Mouse (Mus musculus) midbrain, postnatal 0 days (tissue): Measurements from ENCODE around the gene Gm3336. TPM values are rescaled to one million over a fixed set of nuclear protein-coding genes. Genes with fewer than 3 reads are reported as not detected.

Source experiments
- ATAC-seq: fragments of 200-750 bp; cut with Nextera tagmentation; 2 replicates; pipeline ENCODE4 v1.8.0; 2017; ENCODE audit warnings: moderate number of reproducible peaks, mild to moderate bottlenecking, moderate TSS enrichment, moderate library complexity; ENCODE audit not compliant: low FRiP score
- DNase-seq: peaks from one replicate; pipeline ENCODE4 v3.0.0-alpha.2; 2015; ENCODE audit warnings: low spot score
- H3K27ac ChIP-seq: fragments of 300-500 bp; sonication (generic); 2 replicates; pipeline ENCODE4 v1.5.1; 2014; ENCODE audit warnings: low read depth, mild to moderate bottlenecking, low read length, mixed read lengths
- H3K27me3 ChIP-seq: fragments of 300-500 bp; sonication (generic); 2 replicates; pipeline ENCODE4 v1.6.1; 2014; ENCODE audit warnings: low read length, control low read depth, mixed read lengths; ENCODE audit not compliant: insufficient read depth
- H3K36me3 ChIP-seq: fragments of 300-500 bp; sonication (generic); 2 replicates; pipeline ENCODE4 v1.6.1; 2014; ENCODE audit warnings: low read length, control low read depth, mixed read lengths; ENCODE audit not compliant: insufficient read depth
- H3K4me1 ChIP-seq: fragments of 300-500 bp; sonication (generic); 2 replicates; pipeline ENCODE4 v1.6.1; 2014; ENCODE audit warnings: mild to moderate bottlenecking, control low read depth, antibody characterized with exemption, low read length, mixed read lengths; ENCODE audit not compliant: insufficient read depth
- H3K4me2 ChIP-seq: fragments of 300-500 bp; sonication (generic); 2 replicates; pipeline ENCODE4 v1.6.1; 2014; ENCODE audit warnings: low read depth, mild to moderate bottlenecking, low read length, mixed read lengths; ENCODE audit not compliant: poor library complexity, severe bottlenecking
- H3K4me3 ChIP-seq: fragments of 300-500 bp; sonication (generic); 2 replicates; pipeline ENCODE4 v1.5.1; 2014; ENCODE audit warnings: low read depth, mild to moderate bottlenecking, low read length, moderate library complexity
- H3K9ac ChIP-seq: fragments of 300-500 bp; sonication (generic); replicated peaks from 2 replicates; pipeline ENCODE4 v1.6.1; 2014; ENCODE audit warnings: mild to moderate bottlenecking, low read length, moderate library complexity, mixed read lengths; ENCODE audit not compliant: poor library complexity, severe bottlenecking
- H3K9me3 ChIP-seq: fragments of 300-500 bp; sonication (generic); 2 replicates; pipeline ENCODE4 v1.6.1; 2016; ENCODE audit warnings: low read length, control low read depth
- CTCF ChIP-seq: IDR thresholded peaks from 2 replicates; pipeline ENCODE4 v1.5.1; 2016; ENCODE audit warnings: antibody characterized with exemption, mild to moderate bottlenecking
- WGBS: fragments of 180-500 bp; shearing (Covaris S2); extraction: QIAGEN DNeasy Blood & Tissue Kit; methylation state at CpG from one replicate; pipeline ENCODE4 v1.1.7; 2014; 5-methylcytosine and 5-hydroxymethylcytosine counted together
- polyA plus RNA-seq: library from polyadenylated mRNA; unstranded; fragments of >200 nt; fragmentation: Nextera tagmentation; extraction: Ambion mirVana; gene quantifications from 2 replicates; pipeline ENCODE4 v1.2.1, GENCODE M21; 2015
- total RNA-seq: library from RNA; depleted of rRNA; stranded (reverse); fragments of >200 nt; gene quantifications from 2 replicates; pipeline ENCODE4 v1.2.3, GENCODE M21; 2014

Gm3336 gene
- total and polyA plus RNA-seq, 2 experiments from 2014 or later = not detected

GRCm38 (mm10) chr8:70703287-70703686, 15.1 kb upstream of the Gm3336 start, which contains the start of gene Iqcn:
Gene Iqcn (plus strand): TSS chr8:70703457.
- Histone ChIP-seq H3K4me3 (no peak within 1 kb of the TSS), H3K27me3 (no peaks in the 10 kb centered on the region), H3K36me3 (no peaks in the 10 kb centered on the region), H3K9ac (no peak within 1 kb of the TSS), H3K4me2 (peak within 1 kb of the TSS; percentile 20), H3K4me1 (peaks cover 7% of the 10 kb centered on the region), H3K9me3 (no peaks in the 10 kb centered on the region), H3K27ac (no peak within 1 kb of the TSS)
- no peak for ATAC-seq
- TF ChIP-seq CTCF = no peak
- no peak for DNase-seq
- WGBS = 96% methylated on average over 3 of the region's 3 CpGs

GRCm38 (mm10) chr8:70708281-70708680, 10.1 kb upstream of the Gm3336 start:
- Histone ChIP-seq H3K4me3 (no peak overlapping the region), H3K9ac (no peak overlapping the region), H3K27ac (no peak overlapping the region), H3K4me2 (no peak overlapping the region), H3K9me3 (no peaks in the 10 kb centered on the region), H3K36me3 (peaks cover 3% of the 10 kb centered on the region; the same call in 1 of the 2 replicates), H3K27me3 (no peaks in the 10 kb centered on the region), H3K4me1 (no peaks in the 10 kb centered on the region)
- DNase-seq (no peak), ATAC-seq (no peak)
- TF ChIP-seq CTCF = no peak
- WGBS = 94% methylated on average over 14 of the region's 14 CpGs

GRCm38 (mm10) chr8:70709794-70710193, 8.5 kb upstream of the Gm3336 start:
- Histone ChIP-seq H3K4me2 (no peak overlapping the region), H3K27ac (no peak overlapping the region), H3K9me3 (no peaks in the 10 kb centered on the region), H3K27me3 (no peaks in the 10 kb centered on the region), H3K36me3 (peaks cover 3% of the 10 kb centered on the region; the same call in 1 of the 2 replicates), H3K4me1 (no peaks in the 10 kb centered on the region), H3K4me3 (no peak overlapping the region), H3K9ac (no peak overlapping the region)
- WGBS = 89% methylated on average over 9 of the region's 9 CpGs
- DNase-seq = no peak
- no peak for ATAC-seq
- TF ChIP-seq CTCF = no peak

GRCm38 (mm10) chr8:70710296-70710695, 8.0 kb upstream of the Gm3336 start:
- no peak for ATAC-seq
- Histone ChIP-seq H3K4me1 (no peaks in the 10 kb centered on the region), H3K4me3 (no peak overlapping the region), H3K27me3 (no peaks in the 10 kb centered on the region), H3K27ac (no peak overlapping the region), H3K4me2 (no peak overlapping the region), H3K9ac (no peak overlapping the region), H3K9me3 (no peaks in the 10 kb centered on the region), H3K36me3 (peaks cover 3% of the 10 kb centered on the region; the same call in 1 of the 2 replicates)
- no peak for DNase-seq
- TF ChIP-seq CTCF = no peak
- 92% methylated on average over 1 of the region's 1 CpGs for WGBS

- no peak overlapping the region for H3K9ac ChIP-seq
- no peaks in the 10 kb centered on the region for H3K27me3 ChIP-seq
- H3K4me3 ChIP-seq = no peak overlapping the region
- no peak for TF ChIP-seq CTCF
- no peaks in the 10 kb centered on the region for H3K4me1 ChIP-seq
- no peak overlapping the region for H3K27ac ChIP-seq
- H3K36me3 ChIP-seq = peaks cover 3% of the 10 kb centered on the region; the same call in 1 of the 2 replicates
- WGBS = 86% methylated on average over 11 of the region's 11 CpGs
- ATAC-seq (no peak), DNase-seq (no peak)
- H3K4me2 ChIP-seq = no peak overlapping the region
- no peaks in the 10 kb centered on the region for H3K9me3 ChIP-seq
These were observed 7.3 kb upstream of the Gm3336 start for GRCm38 (mm10) chr8:70711041-70711440.

GRCm38 (mm10) chr8:70713991-70714390, 4.4 kb upstream of the Gm3336 start:
- Histone ChIP-seq H3K4me3 (no peak overlapping the region), H3K4me1 (no peaks in the 10 kb centered on the region), H3K9me3 (no peaks in the 10 kb centered on the region), H3K27ac (no peak overlapping the region), H3K27me3 (no peaks in the 10 kb centered on the region), H3K4me2 (no peak overlapping the region), H3K36me3 (no peaks in the 10 kb centered on the region), H3K9ac (no peak overlapping the region)
- WGBS = 78% methylated on average over 7 of the region's 7 CpGs
- no peak for TF ChIP-seq CTCF
- no peak for ATAC-seq
- DNase-seq = no peak
